Mouse (Mus musculus) CD4-positive, CD25-positive, alpha-beta regulatory T cell, adult 4 months (primary cell): ENCODE measurements at regions not wholly inside any gene's neighbourhood (a gene's known extent, or its start where the extent isn't known, plus 50 kb on each side); places are given as distances from the start of the nearest gene placed in this dataset.

ENCODE experiments used
- ATAC-seq: one replicate; pipeline ENCODE4 v1.8.0; 2017

DNA sequence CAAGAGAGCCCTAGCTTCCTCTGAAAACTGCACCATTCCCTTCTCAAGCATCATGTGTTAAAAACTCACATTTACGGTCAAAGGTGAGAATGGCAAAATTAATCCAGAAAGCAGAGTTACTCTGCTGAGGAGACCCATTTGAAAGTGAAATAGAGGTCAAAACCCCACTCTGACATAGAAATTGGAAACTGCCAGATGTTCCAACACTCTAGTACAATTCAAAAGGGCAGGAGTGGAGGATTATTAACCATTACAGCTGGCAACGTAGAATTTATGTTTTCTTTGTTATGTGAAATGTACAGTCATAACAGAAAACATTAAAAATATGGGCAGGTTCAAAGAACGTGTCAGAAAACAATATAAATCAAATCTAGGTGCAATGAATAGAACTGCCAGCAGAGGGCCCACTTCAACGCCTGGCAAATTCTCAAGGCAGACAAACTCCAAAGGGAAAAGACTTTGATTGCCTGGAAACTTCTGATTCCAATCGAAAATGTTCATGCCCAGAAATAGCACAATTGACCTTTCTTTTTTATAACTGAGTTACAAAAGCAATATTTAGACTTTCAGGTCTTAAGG, 54.2 kb upstream of the Rfpl4b start:
- ATAC-seq: peak; percentile 47

DNA sequence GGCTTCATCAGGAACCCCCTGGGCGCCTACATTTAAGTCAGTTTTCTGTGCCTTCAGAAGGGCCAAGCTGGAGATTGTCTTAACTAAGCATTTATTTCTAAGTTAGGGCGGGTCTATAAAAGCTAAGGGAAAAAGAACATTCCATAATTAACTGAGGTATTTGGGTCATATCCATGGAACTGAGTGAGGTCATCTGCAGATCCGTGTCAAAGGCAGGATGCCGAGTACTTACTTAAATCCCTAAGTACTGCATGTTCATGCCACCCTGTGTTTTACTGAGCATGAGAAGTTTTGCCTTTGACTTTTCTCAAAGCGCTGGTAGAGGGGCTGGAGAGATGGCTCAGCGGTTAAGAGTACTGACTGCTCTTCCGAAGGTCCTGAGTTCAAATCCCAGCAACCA, 57.7 kb upstream of the Rfpl4b start:
- no peak for ATAC-seq

DNA sequence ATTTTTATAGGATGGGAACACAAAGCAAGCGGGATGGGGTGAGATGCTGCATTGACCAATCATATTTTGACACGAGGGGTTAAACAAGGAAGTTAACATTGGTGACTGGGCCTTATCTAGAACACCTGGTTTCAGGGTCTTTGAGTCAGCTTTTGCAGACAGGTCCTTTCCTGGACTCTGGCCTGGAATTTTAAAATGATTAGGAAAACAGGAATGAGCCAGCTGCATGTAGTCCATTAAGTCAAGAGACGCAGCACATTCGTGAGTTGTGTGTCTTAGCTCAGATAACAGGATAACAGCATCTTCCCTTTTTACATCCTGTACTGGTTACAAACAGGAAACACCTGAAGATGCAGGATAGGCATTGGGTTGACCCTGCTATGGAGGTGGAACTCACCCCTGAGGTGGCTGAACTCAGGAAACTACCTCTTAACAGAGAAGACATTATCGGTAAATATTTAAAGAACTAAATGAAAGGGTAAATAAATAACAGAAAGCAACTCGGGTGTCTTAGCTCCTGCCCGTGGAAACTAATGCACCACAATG, 59.1 kb upstream of the Rfpl4b start:
- ATAC-seq: no peak

DNA sequence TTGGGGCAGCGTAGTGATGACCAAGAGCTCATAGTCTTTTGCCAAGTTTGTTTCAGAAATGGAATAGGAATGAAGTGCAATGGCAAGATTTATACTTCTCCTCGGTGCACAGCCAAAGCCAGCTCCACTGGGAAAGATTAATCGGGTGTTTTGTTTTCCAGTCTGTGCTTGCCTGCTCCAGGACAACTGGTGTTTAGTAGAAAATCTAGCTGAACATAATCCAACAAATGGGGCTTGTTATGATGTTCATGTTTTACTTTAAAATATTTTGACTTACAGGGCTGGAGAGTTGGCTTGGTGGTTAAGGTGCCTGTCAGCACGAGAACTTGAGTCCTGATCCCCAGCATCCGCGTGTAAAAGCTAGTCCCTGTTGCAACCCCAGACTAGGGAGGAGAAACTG, 60.6 kb upstream of the Rfpl4b start:
- no peak for ATAC-seq

DNA sequence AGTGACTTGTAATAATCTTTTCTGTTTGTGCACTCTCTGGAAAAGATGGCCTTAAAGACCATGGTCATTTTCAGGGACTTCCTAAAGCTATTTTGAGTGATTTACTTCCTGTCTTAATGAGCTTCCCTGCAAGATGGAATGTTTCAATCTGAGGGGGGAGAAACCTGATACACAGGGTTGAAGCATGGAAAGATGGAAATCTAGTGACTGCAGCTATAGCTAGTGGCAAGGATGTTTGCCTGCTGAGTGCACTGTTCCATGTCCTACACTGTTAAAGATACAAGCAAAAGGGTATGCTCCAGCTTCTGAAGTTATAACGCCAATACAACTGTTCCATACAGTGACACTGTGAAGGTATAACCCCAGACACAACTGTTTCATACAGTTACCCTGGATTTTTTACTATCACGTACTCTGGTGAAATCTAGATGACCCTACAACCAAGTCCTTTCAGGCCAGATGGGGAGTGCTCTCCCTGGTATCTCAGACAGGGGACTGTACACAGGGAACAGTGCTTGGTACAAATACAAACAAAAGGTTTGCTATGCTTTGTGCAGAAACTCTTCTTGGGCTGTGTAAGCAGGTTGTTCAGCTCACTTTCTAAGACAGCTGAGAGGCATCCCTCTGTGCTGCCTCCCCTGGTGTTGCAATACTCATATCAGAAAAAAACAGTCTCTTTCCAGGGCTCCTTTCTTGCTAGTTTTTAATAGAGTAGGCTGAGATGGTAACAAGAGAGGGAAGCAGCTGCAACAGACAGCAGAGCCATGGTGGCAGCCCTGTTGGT, 62.4 kb upstream of the Rfpl4b start:
- no peak for ATAC-seq

DNA sequence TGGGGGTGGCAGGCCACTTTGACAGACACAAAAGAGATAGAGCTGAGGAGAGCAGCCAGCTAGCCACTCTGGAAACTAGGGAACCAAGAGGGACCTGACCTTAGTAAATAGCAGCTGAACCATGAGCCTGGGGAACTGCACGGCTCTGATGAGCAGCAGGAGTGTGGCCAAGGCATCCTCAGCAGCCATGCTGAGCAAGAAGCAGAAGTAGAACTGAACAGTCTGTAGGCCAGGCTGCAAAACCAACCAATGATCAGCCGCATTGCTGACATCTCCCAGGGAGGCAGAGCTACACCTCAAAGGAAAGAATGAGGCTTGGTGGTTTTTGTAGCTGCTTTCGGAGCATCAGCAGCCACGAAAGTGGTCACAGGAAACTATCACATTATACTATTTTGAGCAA, 63.1 kb upstream of the Rfpl4b start:
- ATAC-seq: peak; percentile 90

DNA sequence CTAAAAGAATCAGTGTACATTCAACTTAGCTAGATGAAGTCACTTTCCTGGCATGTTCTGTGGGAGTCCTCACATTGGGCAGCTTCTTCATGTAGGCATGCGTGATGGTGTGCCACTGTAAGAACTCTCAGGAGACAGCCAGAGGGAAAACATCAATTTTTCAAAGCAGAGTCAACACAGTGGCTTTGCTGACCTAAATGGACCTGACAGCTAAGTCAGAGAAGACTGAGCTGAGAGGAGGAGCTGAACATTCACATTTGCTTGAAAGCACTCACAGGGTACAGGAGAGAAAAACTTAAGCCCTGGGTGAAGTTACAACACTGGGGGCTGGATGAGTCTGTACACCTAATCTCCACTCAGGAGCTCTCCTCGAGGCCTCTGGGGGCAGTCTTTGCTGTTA, 64.9 kb upstream of the Rfpl4b start:
- no peak for ATAC-seq

DNA sequence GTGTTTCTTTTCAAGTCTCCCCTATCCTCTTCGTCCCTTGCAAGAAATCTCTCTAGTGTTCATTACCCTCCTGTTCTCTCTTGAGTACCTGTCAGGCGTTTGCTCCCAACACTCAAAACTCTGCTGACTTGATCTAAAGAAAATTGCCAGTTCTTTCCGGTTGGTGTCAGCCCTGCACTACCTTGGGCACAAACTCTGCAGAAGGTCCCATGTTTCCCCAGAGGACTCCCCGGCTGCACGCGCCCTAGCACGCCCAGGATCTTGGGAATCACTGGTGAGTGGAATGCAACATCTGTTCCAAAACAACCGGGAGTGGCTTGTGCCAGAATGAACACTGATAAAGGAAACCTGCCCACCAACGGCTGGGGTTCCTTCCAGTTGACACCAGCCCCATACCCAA, 66.3 kb upstream of the Rfpl4b start:
- no peak for ATAC-seq

DNA sequence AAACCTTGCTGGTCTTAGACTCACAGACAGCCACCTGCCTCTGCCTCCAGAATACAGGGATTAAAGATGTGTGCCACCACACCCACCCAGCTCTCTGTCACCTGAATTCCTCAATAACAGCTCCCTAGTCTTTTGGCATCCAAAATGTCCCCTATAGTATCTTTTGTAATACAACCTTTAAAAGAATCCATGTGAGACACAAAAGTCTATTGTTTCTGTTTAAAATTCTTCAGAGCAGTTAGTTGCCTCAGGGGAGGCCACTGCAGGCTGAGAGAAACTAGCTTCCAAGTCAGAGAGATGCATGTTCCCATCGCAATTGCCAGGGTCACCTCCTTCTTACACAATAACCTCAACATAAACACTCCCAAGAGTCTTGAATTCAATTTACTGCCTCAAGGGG, 70.6 kb upstream of the Lama4 start:
- ATAC-seq: no peak

DNA sequence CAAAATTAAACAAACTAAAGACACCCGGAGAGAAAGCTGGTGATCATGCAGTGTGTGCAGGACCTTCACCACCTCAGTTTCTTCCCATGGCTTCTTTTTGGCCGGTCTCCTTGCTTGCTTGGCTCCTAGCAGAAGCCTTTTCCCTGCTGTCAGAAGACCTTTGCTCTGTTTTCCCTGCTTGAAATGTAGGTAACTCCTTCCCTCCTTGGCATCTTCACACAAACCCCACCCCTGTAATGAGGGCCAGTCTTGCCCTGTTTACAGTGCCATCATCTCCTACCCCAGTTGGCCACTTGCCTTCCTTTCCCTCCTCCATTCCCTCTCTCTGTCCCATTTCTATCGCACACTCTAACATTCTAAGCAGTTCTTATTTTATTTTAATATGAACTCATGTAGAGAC, 69.7 kb upstream of the Lama4 start:
- ATAC-seq: no peak

DNA sequence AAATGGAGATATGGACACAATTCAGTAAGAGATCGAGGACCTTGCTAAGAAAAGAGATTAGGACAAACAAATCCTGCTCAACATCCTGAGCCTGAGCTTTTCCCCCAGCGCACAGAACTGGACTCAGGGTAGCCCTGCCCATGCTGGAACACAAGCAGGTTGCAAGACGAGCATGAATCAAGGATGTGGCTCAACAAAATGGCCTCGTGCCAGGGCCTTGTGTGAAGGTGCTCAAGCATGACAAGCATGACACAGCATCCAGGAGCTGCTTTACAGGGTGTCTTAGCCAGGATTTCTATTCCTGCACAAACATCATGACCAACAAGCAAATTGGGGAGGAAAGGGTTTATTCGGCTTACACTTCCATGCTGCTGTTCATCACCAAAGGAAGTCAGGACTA, 67.7 kb upstream of the Lama4 start:
- ATAC-seq: no peak

DNA sequence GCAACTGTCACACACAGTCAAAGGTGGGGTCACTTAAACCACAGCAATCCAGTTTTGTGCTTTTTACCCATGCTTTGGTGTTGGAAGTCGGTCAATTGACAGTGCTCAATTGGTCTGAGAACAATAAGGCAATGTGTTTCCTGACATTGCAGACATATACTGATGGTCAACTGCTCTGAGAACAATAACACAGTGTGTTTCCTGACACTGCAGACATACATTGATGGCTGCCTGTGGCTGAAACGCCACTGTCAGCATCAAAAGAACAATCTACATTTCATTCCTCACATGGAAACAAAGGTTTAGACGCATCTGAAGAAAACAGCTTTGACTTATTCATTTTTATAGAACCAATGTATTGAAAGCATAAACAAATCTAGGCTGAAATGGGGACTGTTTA, 59.2 kb upstream of the Lama4 start:
- ATAC-seq: no peak

DNA sequence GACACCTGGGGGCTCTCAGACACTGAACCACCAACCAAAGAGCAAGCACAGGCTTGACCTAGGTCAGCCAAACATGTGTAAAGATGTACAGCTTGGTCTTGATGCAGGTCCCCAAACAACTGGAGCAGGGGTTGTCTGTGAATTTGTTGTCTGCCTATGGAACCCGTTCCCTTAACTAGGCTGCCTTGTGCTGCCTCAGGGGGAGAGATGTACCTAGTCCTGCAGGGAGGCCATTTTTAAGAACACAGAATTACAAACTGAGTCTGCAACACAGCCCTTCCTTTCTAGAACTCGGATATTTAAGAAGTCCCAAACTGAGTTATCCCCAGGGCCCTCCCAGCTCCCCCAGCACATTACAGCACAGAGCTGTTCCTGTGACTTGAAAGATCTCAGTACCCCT, 57.5 kb upstream of the Lama4 start:
- no peak for ATAC-seq

DNA sequence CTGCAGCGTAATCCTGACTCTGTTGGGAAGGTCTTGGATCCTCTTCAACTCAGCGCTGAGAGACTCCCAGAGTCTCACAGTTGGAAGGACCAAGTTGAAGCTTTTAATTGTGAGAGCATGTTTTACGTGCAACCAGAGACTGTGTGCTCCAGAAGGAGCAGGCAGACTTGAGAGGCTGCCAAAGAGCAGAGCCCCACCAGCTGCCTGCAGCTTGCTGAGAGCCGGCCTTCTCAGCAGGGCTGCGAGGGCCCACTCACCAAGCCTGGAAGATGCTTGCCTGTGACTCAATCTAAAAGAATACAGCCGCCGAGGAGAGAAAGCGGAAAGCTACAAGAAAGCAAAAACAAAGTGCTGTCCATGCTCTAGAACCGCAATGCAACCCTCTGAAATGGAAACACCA, 57.0 kb upstream of the Lama4 start:
- no peak for ATAC-seq

DNA sequence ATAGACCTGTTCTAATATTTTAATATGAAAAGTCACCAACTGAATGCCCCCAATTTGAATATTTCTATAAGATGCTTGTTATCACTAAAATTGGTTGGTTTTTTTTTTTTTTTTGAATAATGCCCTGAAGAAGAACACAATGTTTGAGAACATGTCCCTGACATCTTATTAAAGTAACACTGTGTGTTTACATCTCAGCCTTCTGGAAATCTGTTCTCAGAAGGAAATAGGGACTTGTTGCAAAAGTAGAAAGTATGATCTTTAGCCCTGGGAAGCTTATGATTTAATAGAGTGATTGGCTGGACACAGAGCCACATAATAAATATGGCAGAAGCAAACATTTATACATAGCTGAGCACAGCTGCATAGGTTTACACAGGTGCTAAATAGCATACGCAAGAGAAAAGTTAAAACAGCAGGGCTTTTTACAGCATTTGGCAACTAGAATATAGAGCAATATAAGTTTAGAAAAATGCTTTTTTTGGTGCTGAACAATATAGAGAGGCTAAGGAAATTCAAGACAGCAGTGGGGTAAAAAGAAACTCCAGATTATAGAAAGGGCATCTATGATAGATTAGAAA, 56.1 kb upstream of the Lama4 start:
- no peak for ATAC-seq

DNA sequence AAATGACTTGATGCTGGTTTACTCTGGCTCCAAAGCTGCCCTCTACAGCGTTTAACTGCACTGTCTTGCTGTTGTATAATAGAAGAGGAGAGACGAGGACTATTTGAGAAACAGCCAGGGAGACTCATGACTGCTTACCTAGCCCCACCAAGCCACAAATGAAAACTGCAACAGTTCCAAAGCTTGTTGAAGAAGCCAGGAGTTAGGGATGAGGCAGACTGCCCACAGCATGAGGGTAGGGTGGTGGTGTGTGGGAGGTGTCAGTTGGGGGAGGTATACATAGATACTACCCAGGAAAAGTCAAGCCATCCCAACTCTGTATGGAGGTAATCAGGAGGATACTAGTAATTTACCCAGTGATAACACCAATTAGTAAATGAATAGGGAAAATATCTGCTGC, 55.5 kb upstream of the Lama4 start:
- no peak for ATAC-seq

DNA sequence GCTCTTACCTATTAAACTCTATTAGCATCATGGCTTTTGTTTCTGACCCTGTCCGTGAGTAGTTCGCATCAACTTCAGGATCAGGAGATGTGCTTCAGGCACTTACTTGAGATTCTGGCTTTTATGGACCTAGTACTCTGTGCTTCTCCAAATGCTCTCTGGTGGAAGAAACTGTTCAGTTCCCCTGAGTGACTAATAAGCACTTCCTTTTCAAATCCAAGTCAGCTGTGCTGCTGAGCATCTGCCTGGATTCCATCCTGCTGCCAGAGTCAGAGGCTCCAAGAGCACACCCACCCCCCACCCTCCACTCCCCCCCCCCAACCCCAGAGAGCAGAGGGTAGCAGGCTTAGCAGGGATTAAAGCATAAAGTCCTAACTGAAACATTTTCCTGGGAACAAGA, 52.3 kb upstream of the Lama4 start:
- no peak for ATAC-seq
